8 mouse cellular contexts compared by ENCODE assay signal in genomic region chr1:93731880-93732281, GRCm38 (mm10). TPM values are rescaled to one million over a fixed set of nuclear protein-coding genes. Genes with fewer than 3 reads are reported as not detected.
DNase-seq lines count a peak whose midpoint lies in the region; ATAC-seq lines count a peak whose summit lies in the region.

No protein-coding gene starts in this region.

- ATAC-seq in heart, embryonic 16.5 days (replicated peaks; ENCODE audit: extremely low read depth, insufficient read depth, low FRiP score) = peak; percentile 54
- peak; percentile 65 for ATAC-seq in forebrain, embryonic 12.5 days (ENCODE audit: low FRiP score)
- ATAC-seq in midbrain, embryonic 12.5 days (ENCODE audit: low FRiP score, low read depth) = peak; percentile 71
- ATAC-seq in granulocyte monocyte progenitor cell, adult 5-6 weeks (replicated peaks; ENCODE audit: poor library complexity, severe bottlenecking) = no peak

- no peaks in the 10 kb centered on the region for H3K36me3 ChIP-seq in heart, embryonic 16.5 days (ENCODE audit: control insufficient read depth, insufficient read depth)
- no peaks in the 10 kb centered on the region for H3K36me3 ChIP-seq in forebrain, embryonic 12.5 days (replicated peaks)
- no peaks in the 10 kb centered on the region for H3K36me3 ChIP-seq in midbrain, embryonic 12.5 days

- no peaks in the 10 kb centered on the region for H3K9me3 ChIP-seq in heart, embryonic 16.5 days (replicated peaks; ENCODE audit: control insufficient read depth, low read length)
- no peaks in the 10 kb centered on the region for H3K9me3 ChIP-seq in forebrain, embryonic 12.5 days
- no peaks in the 10 kb centered on the region for H3K9me3 ChIP-seq in midbrain, embryonic 12.5 days

- no peak overlapping the region for H3K9ac ChIP-seq in heart, embryonic 16.5 days (ENCODE audit: low read length)
- no peak overlapping the region for H3K9ac ChIP-seq in forebrain, embryonic 12.5 days
- no peak overlapping the region for H3K9ac ChIP-seq in midbrain, embryonic 12.5 days (replicated peaks)

- H3K4me2 ChIP-seq in heart, embryonic 16.5 days (ENCODE audit: low read depth, low read length) = peak overlapping the region; percentile 49
- peak overlapping the region; percentile 15; the same call in 1 of the 2 replicates for H3K4me2 ChIP-seq in forebrain, embryonic 12.5 days
- peak overlapping the region; percentile 35; the same call in 1 of the 2 replicates for H3K4me2 ChIP-seq in midbrain, embryonic 12.5 days (replicated peaks)

- 0 out of 2 replicates have a peak overlapping the region, but pooled peaks have one; percentile 18 for H3K27ac ChIP-seq in heart, embryonic 16.5 days (ENCODE audit: low read length)
- 0 out of 2 replicates have a peak overlapping the region, but pooled peaks have one; percentile 46 for H3K27ac ChIP-seq in forebrain, embryonic 12.5 days
- peak overlapping the region; percentile 71 for H3K27ac ChIP-seq in midbrain, embryonic 12.5 days (replicated peaks)

- 21% methylated on average over 3 of the region's 3 CpGs for WGBS in heart, embryonic 16.5 days
- WGBS in forebrain, embryonic 12.5 days = 5% methylated on average over 3 of the region's 3 CpGs
- WGBS in midbrain, embryonic 12.5 days = 4% methylated on average over 3 of the region's 3 CpGs

- H3K4me1 ChIP-seq in heart, embryonic 16.5 days (ENCODE audit: control insufficient read depth, insufficient read depth, low read length) = peaks cover 7% of the 10 kb centered on the region
- H3K4me1 ChIP-seq in forebrain, embryonic 12.5 days = peaks cover 11% of the 10 kb centered on the region
- peaks cover 12% of the 10 kb centered on the region for H3K4me1 ChIP-seq in midbrain, embryonic 12.5 days

- H3K4me3 ChIP-seq in heart, embryonic 16.5 days (ENCODE audit: low read length) = peak overlapping the region; percentile 22
- no peak overlapping the region for H3K4me3 ChIP-seq in forebrain, embryonic 12.5 days (replicated peaks)
- no peak overlapping the region for H3K4me3 ChIP-seq in midbrain, embryonic 12.5 days

- no peak for DNase-seq in heart, adult 8-10 months (ENCODE audit: low spot score)
- peak; percentile 72 for DNase-seq in R1 (ENCODE audit: low read depth, low spot score)
- DNase-seq in layer of hippocampus, postnatal 25 days (ENCODE audit: extremely low spot score in 1 of 2, low spot score in 1 of 2) = no peak
- DNase-seq in layer of hippocampus, postnatal 10 days (ENCODE audit: low spot score in 2 of 2) = no peak

- H3K27me3 ChIP-seq in heart, embryonic 16.5 days (ENCODE audit: control insufficient read depth, insufficient read depth, low read length) = no peaks in the 10 kb centered on the region
- no peaks in the 10 kb centered on the region for H3K27me3 ChIP-seq in forebrain, embryonic 12.5 days
- no peaks in the 10 kb centered on the region for H3K27me3 ChIP-seq in midbrain, embryonic 12.5 days

RNA-seq across cellular contexts. Expression of gene Atg4b, which starts 19.4 kb away (rescaled TPM):
- polyA plus RNA-seq in heart, embryonic 16.5 days (2015; fragmentation: Nextera tagmentation; extraction: Ambion mirVana) = 54.8 and 61.8 TPM in 2 replicates
- 10 to 100 TPM; 28.5 to 35.3 (median 34.6) TPM for total RNA-seq in heart, adult 8-10 months (2022)
- 102 and 113 TPM in 2 replicates for polyA plus RNA-seq in forebrain, embryonic 12.5 days (2016; fragmentation: Nextera tagmentation; extraction: Ambion mirVana)
- 104 and 109 TPM in 2 replicates for polyA plus RNA-seq in midbrain, embryonic 12.5 days (2016; fragmentation: Nextera tagmentation; extraction: Ambion mirVana)
- 10 to 100 TPM; 83.3 to 84.7 TPM for total RNA-seq in layer of hippocampus, postnatal 25 days (2021)
- total RNA-seq in layer of hippocampus, postnatal 10 days (2021) = 10 to 100 TPM; 67.2 to 69.7 TPM
- 29.7 and 61.9 TPM in 2 replicates for total RNA-seq in granulocyte monocyte progenitor cell, adult 5-6 weeks (2014; fragmentation: Nextera tagmentation)
- 46.8 and 87.7 TPM in 2 replicates for total RNA-seq in granulocyte monocyte progenitor cell, adult 5-6 weeks (2017)

RNA-seq across cellular contexts. Expression of gene Thap4, which starts 22.8 kb away (rescaled TPM):
- polyA plus RNA-seq in heart, embryonic 16.5 days (2015; fragmentation: Nextera tagmentation; extraction: Ambion mirVana) = 54.3 and 54.4 TPM in 2 replicates
- total RNA-seq in heart, adult 8-10 months (2022) = 10 to 100 TPM; 70.4 to 90.9 (median 77.0) TPM
- polyA plus RNA-seq in forebrain, embryonic 12.5 days (2016; fragmentation: Nextera tagmentation; extraction: Ambion mirVana) = 35.9 and 36.7 TPM in 2 replicates
- polyA plus RNA-seq in midbrain, embryonic 12.5 days (2016; fragmentation: Nextera tagmentation; extraction: Ambion mirVana) = 37.1 and 43.7 TPM in 2 replicates
- 10 to 100 TPM; 31.8 to 34.5 TPM for total RNA-seq in layer of hippocampus, postnatal 25 days (2021)
- total RNA-seq in layer of hippocampus, postnatal 10 days (2021) = 10 to 100 TPM; 31.5 to 32.8 TPM
- total RNA-seq in granulocyte monocyte progenitor cell, adult 5-6 weeks (2014; fragmentation: Nextera tagmentation) = 30.8 and 57.7 TPM in 2 replicates
- total RNA-seq in granulocyte monocyte progenitor cell, adult 5-6 weeks (2017) = 16.7 and 25.0 TPM in 2 replicates

RNA-seq across cellular contexts. Expression of gene Bok, which starts 46.4 kb away (rescaled TPM):
- polyA plus RNA-seq in heart, embryonic 16.5 days (2015; fragmentation: Nextera tagmentation; extraction: Ambion mirVana) = 41.4 and 46.4 TPM in 2 replicates
- 1 to 10 TPM; 2.5 to 3.0 (median 2.6) TPM for total RNA-seq in heart, adult 8-10 months (2022)
- 50.8 and 57.6 TPM in 2 replicates for polyA plus RNA-seq in forebrain, embryonic 12.5 days (2016; fragmentation: Nextera tagmentation; extraction: Ambion mirVana)
- 40.6 and 43.3 TPM in 2 replicates for polyA plus RNA-seq in midbrain, embryonic 12.5 days (2016; fragmentation: Nextera tagmentation; extraction: Ambion mirVana)
- total RNA-seq in layer of hippocampus, postnatal 25 days (2021) = 10 to 100 TPM; 75.6 to 78.0 TPM
- total RNA-seq in layer of hippocampus, postnatal 10 days (2021) = 10 to 100 TPM; 60.4 to 63.3 TPM
- 0.43 and 0.60 TPM in 2 replicates for total RNA-seq in granulocyte monocyte progenitor cell, adult 5-6 weeks (2014; fragmentation: Nextera tagmentation)
- 0.26 and 0.43 TPM in 2 replicates for total RNA-seq in granulocyte monocyte progenitor cell, adult 5-6 weeks (2017)

Comparison
In these comparisons a context has a peak if more than half of its experiments do, and no peak if none do; other contexts are left out.
1. H3K27ac ChIP-seq: peak in every context shown above with its lines; median percentile 71 in midbrain, embryonic 12.5 days; 46 in forebrain, embryonic 12.5 days; 18 in heart, embryonic 16.5 days.
2. RNA of gene Bok, which starts 46.4 kb away (total RNA-seq): 75.6 to 78.0 TPM in layer of hippocampus, postnatal 25 days and 60.4 to 63.3 TPM in layer of hippocampus, postnatal 10 days; 2.5 to 3.0 TPM in heart, adult 8-10 months and 0.26 to 0.60 TPM in granulocyte monocyte progenitor cell, adult 5-6 weeks; every median in the first group is over 10 times any median in the second.
3. Peak in every context shown above with its lines, with median percentiles within 50 percentile points of each other: H3K4me2 ChIP-seq.